Mouse (Mus musculus): ENCODE results near the gene Oosp1.

DNA sequence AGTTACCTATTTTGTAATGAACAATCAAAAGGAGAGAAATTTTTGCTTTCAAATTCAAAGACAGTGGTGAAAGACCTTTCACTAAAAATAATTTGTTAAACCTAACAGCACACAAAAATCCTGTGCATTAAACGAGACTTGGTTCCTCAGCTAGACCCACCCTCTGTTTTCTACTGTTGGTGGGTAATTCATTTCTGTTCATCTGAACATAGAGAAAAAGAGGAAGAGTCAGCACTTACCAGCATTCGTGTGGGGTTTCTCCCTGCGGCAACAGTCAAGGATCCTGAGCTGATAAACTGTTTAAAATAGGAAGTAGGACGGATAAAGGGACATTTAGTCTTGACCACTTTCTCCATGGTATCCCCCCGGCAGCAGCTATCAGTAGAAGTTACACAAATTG is 55.4 kb downstream of the Oosp1 start:
- TF ChIP-seq CTCF (IDR thresholded peaks at IDR 0.05; ENCODE audit: low read depth) (no peak), EP300 (IDR thresholded peaks at IDR 0.05; ENCODE audit: low read depth) (no peak)
